Mouse (Mus musculus) c-Kit-positive CD71-positive TER-119-negative erythroid progenitor cells, embryonic 14.5 days (primary cell): ENCODE results near the gene Pla2g15.
A peak's percentile ranks its signal among the peaks of the same experiment; 100 is the strongest.

ENCODE experiments used
- DNase-seq: peaks from one replicate; pipeline ENCODE4 v3.0.0-alpha.2; 2013; ENCODE audit warnings: low read depth

Pla2g15 gene

GRCm38 (mm10) chr8:106135672-106136071, 14.5 kb upstream of the Pla2g15 start:
- DNase-seq, result no peak

- DNase-seq, result no peak
These were observed 13.8 kb upstream of the Pla2g15 start, which contains the start of gene Esrp2 for GRCm38 (mm10) chr8:106136156-106137130. Gene Esrp2, minus strand, starts transcription at chr8:106136974.

GRCm38 (mm10) chr8:106137218-106137905, 12.8 kb upstream of the Pla2g15 start:
- no peak for DNase-seq

GRCm38 (mm10) chr8:106137906-106138477, 12.2 kb upstream of the Pla2g15 start:
- no peak for DNase-seq

- DNase-seq, result no peak
These were observed 11.6 kb upstream of the Pla2g15 start for GRCm38 (mm10) chr8:106138616-106139015.

GRCm38 (mm10) chr8:106140191-106140590, 10.0 kb upstream of the Pla2g15 start:
- DNase-seq, result no peak

- DNase-seq, result peak; percentile 86
These were observed 9.4 kb upstream of the Pla2g15 start for GRCm38 (mm10) chr8:106140769-106141168.

- no peak for DNase-seq
These were observed 4.9 kb upstream of the Pla2g15 start for GRCm38 (mm10) chr8:106145331-106145730.

GRCm38 (mm10) chr8:106146014-106146413, 4.2 kb upstream of the Pla2g15 start:
- no peak for DNase-seq

GRCm38 (mm10) chr8:106147868-106148565, 2.2 kb upstream of the Pla2g15 start:
- no peak for DNase-seq

- no peak for DNase-seq
These were observed 1.2 kb upstream of the Pla2g15 start for GRCm38 (mm10) chr8:106149025-106149424.

GRCm38 (mm10) chr8:106150653-106151000, 428 bp downstream of the Pla2g15 start:
- no peak for DNase-seq

- DNase-seq, result no peak
These were observed 842 bp downstream of the Pla2g15 start for GRCm38 (mm10) chr8:106151041-106151440.

GRCm38 (mm10) chr8:106152876-106153275, 2.7 kb downstream of the Pla2g15 start:
- DNase-seq, result no peak

GRCm38 (mm10) chr8:106157419-106157818, 7.2 kb downstream of the Pla2g15 start:
- DNase-seq, result no peak

GRCm38 (mm10) chr8:106158381-106158780, 8.2 kb downstream of the Pla2g15 start:
- no peak for DNase-seq

- no peak for DNase-seq
These were observed 9.7 kb downstream of the Pla2g15 start for GRCm38 (mm10) chr8:106159876-106160275.

GRCm38 (mm10) chr8:106163251-106163650, 13.1 kb downstream of the Pla2g15 start:
- no peak for DNase-seq

GRCm38 (mm10) chr8:106165460-106165859, 15.3 kb downstream of the Pla2g15 start:
- DNase-seq, result peak; percentile 52

GRCm38 (mm10) chr8:106168356-106169016, 18.3 kb downstream of the Pla2g15 start, which contains the start of gene Slc7a6:
Gene Slc7a6, plus strand, starts transcription at chr8:106168857.
- peak; percentile 67 for DNase-seq
